Comparison of ENCODE assay signal across 14 mouse cellular contexts in the genomic region with DNA sequence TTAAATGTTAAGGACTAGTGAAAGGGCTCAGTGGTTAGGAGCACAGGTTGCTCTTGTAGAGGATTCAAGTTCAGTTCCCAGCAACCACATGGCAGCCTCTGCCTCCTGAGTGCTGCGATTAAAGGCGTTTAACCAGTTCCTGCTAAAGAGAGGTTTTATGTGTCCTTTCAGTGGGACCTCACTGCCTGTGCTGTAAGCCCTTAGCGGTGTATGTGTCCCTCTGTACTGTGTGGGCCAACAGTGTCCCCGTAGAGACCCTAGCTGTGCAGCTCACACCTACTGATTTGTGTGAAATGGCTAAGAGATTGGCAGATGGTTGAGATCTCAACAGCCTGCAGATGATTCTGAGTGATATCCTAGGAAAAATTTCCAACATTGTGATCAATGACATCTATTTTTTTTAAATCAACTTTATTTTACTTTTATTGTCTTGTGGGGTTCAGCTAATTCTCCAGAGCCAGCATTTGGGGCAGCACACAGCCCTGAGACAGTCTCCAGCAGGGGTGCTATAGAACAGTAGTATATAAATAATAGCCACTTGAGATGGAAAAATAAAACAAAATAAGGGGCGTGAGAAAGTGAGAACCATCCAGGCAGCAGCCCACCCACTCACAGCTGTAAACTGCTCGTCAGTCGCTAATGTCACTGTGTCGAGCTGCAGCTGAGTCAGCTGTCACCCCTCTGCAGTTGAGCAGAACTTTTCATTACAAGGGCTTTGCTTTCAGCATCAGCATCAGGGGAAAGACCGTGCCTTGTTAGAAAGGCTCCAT.
DNase-seq lines count a peak whose midpoint lies in the region; ATAC-seq lines count a peak whose summit lies in the region.
"Had no signal": no experiment of that assay in that cellular context is flagged by ENCODE, and none has a peak within 500 bp of the region (broad histone marks: within the 10 kb centered on the region; RNA-seq: fewer than 3 reads in every experiment).

No protein-coding gene starts in this region.

- no peaks in the 10 kb centered on the region for H3K27me3 ChIP-seq in heart, embryonic 10.5 days (ENCODE audit: insufficient read depth, poor library complexity, severe bottlenecking)
- peaks cover 38% of the 10 kb centered on the region for H3K27me3 ChIP-seq in limb, embryonic 12.5 days
- H3K27me3 ChIP-seq in limb, embryonic 10.5 days (ENCODE audit: low read depth, poor library complexity, severe bottlenecking) = no peaks in the 10 kb centered on the region
- no peaks in the 10 kb centered on the region for H3K27me3 ChIP-seq in heart, embryonic 14.5 days (ENCODE audit: control insufficient read depth, insufficient read depth, low read length)
- H3K27me3 ChIP-seq: lung, embryonic 15.5 days; midbrain, embryonic 12.5 days; neural tube, embryonic 12.5 days had no signal

- 46% methylated on average over 9 of the region's 9 CpGs for WGBS in heart, embryonic 10.5 days
- WGBS in limb, embryonic 12.5 days = 35% methylated on average over 9 of the region's 9 CpGs
- 65% methylated on average over 9 of the region's 9 CpGs for WGBS in limb, embryonic 10.5 days
- WGBS in heart, embryonic 14.5 days = 34% methylated on average over 9 of the region's 9 CpGs

- H3K4me3 ChIP-seq in heart, embryonic 10.5 days = peak overlapping the region; percentile 22; the same call in 1 of the 2 replicates
- no peak overlapping the region for H3K4me3 ChIP-seq in limb, embryonic 12.5 days (replicated peaks)
- no peak overlapping the region for H3K4me3 ChIP-seq in limb, embryonic 10.5 days
- H3K4me3 ChIP-seq in heart, embryonic 14.5 days (ENCODE audit: control insufficient read depth in 1 of 2, insufficient read depth in 1 of 2, low read depth in 1 of 2, low read length in 2 of 2) = peak overlapping the region; percentile 12 to 21; a peak in 2 of 4 replicates
- H3K4me3 ChIP-seq: lung, embryonic 15.5 days; midbrain, embryonic 12.5 days; neural tube, embryonic 12.5 days had no signal

- H3K4me2 ChIP-seq in limb, embryonic 12.5 days = no peak overlapping the region
- peak overlapping the region; percentile 60 for H3K4me2 ChIP-seq in heart, embryonic 14.5 days (ENCODE audit: low read length)
- H3K4me2 ChIP-seq: lung, embryonic 15.5 days; midbrain, embryonic 12.5 days; neural tube, embryonic 12.5 days had no signal

- H3K9me3 ChIP-seq in heart, embryonic 10.5 days = no peaks in the 10 kb centered on the region
- no peaks in the 10 kb centered on the region for H3K9me3 ChIP-seq in limb, embryonic 12.5 days
- H3K9me3 ChIP-seq in limb, embryonic 10.5 days (replicated peaks) = no peaks in the 10 kb centered on the region
- no peaks in the 10 kb centered on the region for H3K9me3 ChIP-seq in heart, embryonic 14.5 days (ENCODE audit: control insufficient read depth, low read length)
- H3K9me3 ChIP-seq: lung, embryonic 15.5 days; midbrain, embryonic 12.5 days; neural tube, embryonic 12.5 days had no signal

- ATAC-seq in limb, embryonic 12.5 days (ENCODE audit: insufficient number of reproducible peaks, insufficient read depth, low FRiP score, low TSS enrichment, low read depth) = peak; percentile 61; the same call in 1 of the 2 replicates
- ATAC-seq in heart, embryonic 14.5 days (ENCODE audit: insufficient number of reproducible peaks, insufficient read depth, low FRiP score, low read depth) = no peak

- no peaks in the 10 kb centered on the region for H3K36me3 ChIP-seq in heart, embryonic 10.5 days
- no peaks in the 10 kb centered on the region for H3K36me3 ChIP-seq in limb, embryonic 12.5 days
- H3K36me3 ChIP-seq in limb, embryonic 10.5 days = no peaks in the 10 kb centered on the region
- H3K36me3 ChIP-seq in heart, embryonic 14.5 days (ENCODE audit: control insufficient read depth, insufficient read depth, low read length) = no peaks in the 10 kb centered on the region
- H3K36me3 ChIP-seq: lung, embryonic 15.5 days; neural tube, embryonic 12.5 days had no signal

- peak overlapping the region; percentile 85 for H3K27ac ChIP-seq in heart, embryonic 10.5 days
- no peak overlapping the region for H3K27ac ChIP-seq in limb, embryonic 12.5 days
- H3K27ac ChIP-seq in limb, embryonic 10.5 days = no peak overlapping the region
- H3K27ac ChIP-seq in heart, embryonic 14.5 days (replicated peaks in 1 of 2; ENCODE audit: control insufficient read depth in 1 of 2, insufficient read depth in 1 of 2, low read depth in 2 of 2, low read length in 2 of 2) = peak overlapping the region; percentile 95 to 97
- H3K27ac ChIP-seq: lung, embryonic 15.5 days; midbrain, embryonic 12.5 days; neural tube, embryonic 12.5 days had no signal

- DNase-seq in heart, embryonic 10.5 days (ENCODE audit: low spot score) = no peak
- no peak for DNase-seq in heart, adult 8-10 months (ENCODE audit: low spot score)
- no peak for DNase-seq in limb, embryonic 10.5 days (ENCODE audit: low spot score)
- DNase-seq in brain, adult 2 months (ENCODE audit: low read depth, low spot score) = peak; percentile 77
- no peak for DNase-seq in spleen, adult 18-20 months
- DNase-seq in c-Kit-positive CD71-positive TER-119-positive erythroid progenitor cells, embryonic 14.5 days (ENCODE audit: low spot score) = no peak
- DNase-seq: adrenal gland, postnatal 10 days; cerebellum, adult 11-12 months; kidney, adult 9 months had no signal

- H3K4me1 ChIP-seq in heart, embryonic 10.5 days = peaks cover 41% of the 10 kb centered on the region
- H3K4me1 ChIP-seq in limb, embryonic 12.5 days (replicated peaks) = peaks cover 14% of the 10 kb centered on the region
- H3K4me1 ChIP-seq in limb, embryonic 10.5 days = peaks cover 22% of the 10 kb centered on the region
- peaks cover 12 to 33% of the 10 kb centered on the region in 2 experiments for H3K4me1 ChIP-seq in heart, embryonic 14.5 days (ENCODE audit: control insufficient read depth in 2 of 2, insufficient read depth in 2 of 2, low read length in 2 of 2)

- H3K9ac ChIP-seq in limb, embryonic 12.5 days (replicated peaks) = no peak overlapping the region
- peak overlapping the region; percentile 68; the same call in 1 of the 2 replicates for H3K9ac ChIP-seq in heart, embryonic 14.5 days (ENCODE audit: low read length)
- H3K9ac ChIP-seq: lung, embryonic 15.5 days; midbrain, embryonic 12.5 days; neural tube, embryonic 12.5 days had no signal

Comparison
In these comparisons a context has a peak if more than half of its experiments do, and no peak if none do; other contexts are left out.
1. H3K27ac ChIP-seq: peak in heart, embryonic 10.5 days (single experiment) and heart, embryonic 14.5 days (2 of 2); none in limb, embryonic 12.5 days (single experiment) and limb, embryonic 10.5 days (single experiment).
2. H3K4me3 ChIP-seq: peak in heart, embryonic 10.5 days (single experiment) and heart, embryonic 14.5 days (2 of 2); none in limb, embryonic 12.5 days (single experiment) and limb, embryonic 10.5 days (single experiment).